Mouse (Mus musculus) liver, embryonic 11.5 days (tissue): ENCODE data around the gene Tlr5. TPM values are rescaled to one million over a fixed set of nuclear protein-coding genes. Genes with fewer than 3 reads are reported as not detected.
A peak's percentile ranks its signal among the peaks of the same experiment; 100 is the strongest.

ENCODE experiments used
- ATAC-seq: fragments of 200-750 bp; cut with Nextera tagmentation; replicated peaks from 2 replicates; pipeline ENCODE4 v1.8.0; 2017; ENCODE audit warnings: moderate number of reproducible peaks, mild to moderate bottlenecking, moderate TSS enrichment, moderate library complexity; ENCODE audit not compliant: low FRiP score
- DNase-seq: peaks from one replicate; pipeline ENCODE4 v3.0.0-alpha.2; 2017; ENCODE audit warnings: low spot score
- H3K27ac ChIP-seq: fragments of 300-500 bp; sonication (generic); 2 replicates; pipeline ENCODE4 v1.5.1; 2014; ENCODE audit warnings: mild to moderate bottlenecking, low read depth, low read length, control low read depth
- H3K27me3 ChIP-seq: fragments of 300-500 bp; sonication (generic); replicated peaks from 2 replicates; pipeline ENCODE4 v1.6.1; 2014; ENCODE audit warnings: low read length, mixed read lengths; ENCODE audit not compliant: control insufficient read depth, insufficient read depth
- H3K36me3 ChIP-seq: fragments of 300-500 bp; sonication (generic); 2 replicates; pipeline ENCODE4 v1.6.1; 2014; ENCODE audit warnings: mild to moderate bottlenecking, low read length, moderate library complexity, mixed read lengths; ENCODE audit not compliant: control insufficient read depth, insufficient read depth
- H3K4me1 ChIP-seq: fragments of 300-500 bp; sonication (generic); replicated peaks from 2 replicates; pipeline ENCODE4 v1.6.1; 2014; ENCODE audit warnings: low read length, mixed read lengths; ENCODE audit not compliant: control insufficient read depth, insufficient read depth
- H3K4me2 ChIP-seq: fragments of 300-500 bp; sonication (generic); 2 replicates; pipeline ENCODE4 v1.6.1; 2014; ENCODE audit warnings: mild to moderate bottlenecking, control low read depth, moderate library complexity
- H3K4me3 ChIP-seq: fragments of 300-500 bp; sonication (generic); 2 replicates; pipeline ENCODE4 v1.5.1; 2014; ENCODE audit warnings: low read depth, low read length, control low read depth
- H3K9ac ChIP-seq: fragments of 300-500 bp; sonication (generic); 2 replicates; pipeline ENCODE4 v1.6.1; 2014; ENCODE audit warnings: low read depth, low read length, control low read depth
- H3K9me3 ChIP-seq: fragments of 300-500 bp; sonication (generic); 2 replicates; pipeline ENCODE4 v1.6.1; 2016; ENCODE audit warnings: low read length, inconsistent platforms, mixed read lengths; ENCODE audit not compliant: control insufficient read depth
- WGBS: fragments of 180-500 bp; shearing (Covaris S2); extraction: QIAGEN DNeasy Blood & Tissue Kit; methylation state at CpG from one replicate; pipeline ENCODE4 v1.1.7; 2014; 5-methylcytosine and 5-hydroxymethylcytosine counted together
- polyA plus RNA-seq: library from polyadenylated mRNA; unstranded; fragments of >200 nt; fragmentation: Nextera tagmentation; extraction: Ambion mirVana; gene quantifications from 2 replicates; pipeline ENCODE4 v1.2.1, GENCODE M21; 2014

The Tlr5 gene
- polyA plus RNA-seq, 1 experiment from 2014 or later = 0.48 TPM

- no peak overlapping the region for H3K4me3 ChIP-seq
- no peaks in the 10 kb centered on the region for H3K9me3 ChIP-seq
- H3K36me3 ChIP-seq = no peaks in the 10 kb centered on the region
- 0 out of 2 replicates have a peak, but pooled peaks have one; percentile 7 for ATAC-seq
- no peak for DNase-seq
- H3K27ac ChIP-seq = no peak overlapping the region
- no peaks in the 10 kb centered on the region for H3K27me3 ChIP-seq
- H3K9ac ChIP-seq = no peak overlapping the region
- H3K4me2 ChIP-seq = no peak overlapping the region
- 69% methylated on average over 14 of the region's 14 CpGs for WGBS
- H3K4me1 ChIP-seq = no peaks in the 10 kb centered on the region
Observed at GRCm38 (mm10) chr1:182990092-182990762, 35.6 kb downstream of the Tlr5 start.

GRCm38 (mm10) chr1:182991002-182991778 lies 36.6 kb downstream of the Tlr5 start:
- Histone ChIP-seq H3K36me3 (no peaks in the 10 kb centered on the region), H3K4me2 (no peak overlapping the region), H3K4me3 (no peak overlapping the region), H3K27ac (no peak overlapping the region), H3K27me3 (no peaks in the 10 kb centered on the region), H3K9ac (no peak overlapping the region), H3K9me3 (no peaks in the 10 kb centered on the region), H3K4me1 (no peaks in the 10 kb centered on the region)
- DNase-seq (no peak), ATAC-seq (peak; percentile 43; the same call in 1 of the 2 replicates)
- WGBS = 13% methylated on average over 7 of the region's 7 CpGs

Other genes with a start within 250 kb of the Tlr5 start
- not detected in 2 replicates for gene Ccdc185, start 205.6 kb upstream of the Tlr5 start, polyA plus RNA-seq
- gene Susd4, start 190.9 kb upstream of the Tlr5 start, polyA plus RNA-seq = 4.6 TPM in 2 replicates